Mouse (Mus musculus) lung, adult 2 months (tissue): ENCODE measurements around the gene Wrb. TPM values are rescaled to one million over a fixed set of nuclear protein-coding genes. Genes with fewer than 3 reads are reported as not detected.
A peak's percentile ranks its signal among the peaks of the same experiment; 100 is the strongest.
"Not testable (repeated sequence)": the region's sequence is repeated elsewhere in the genome, so short reads cannot be mapped to it uniquely, and the experiment has no call there.

Experiments used
- DNase-seq: peaks from one replicate; pipeline ENCODE4 v3.0.0; 2022
- H3K4me1 ChIP-seq: fragments of 200-500 bp; 2 replicates; pipeline ENCODE4 v1.6.1; 2011; ENCODE audit warnings: low read length; ENCODE audit not compliant: control insufficient read depth, insufficient read depth
- H3K4me3 ChIP-seq: fragments of 200-500 bp; replicated peaks from 2 replicates; pipeline ENCODE3; 2011; ENCODE audit warnings: low read depth, mild to moderate bottlenecking, control low read depth, low read length; ENCODE audit errors: extremely low read depth
- CTCF ChIP-seq: fragments of 200-500 bp; IDR thresholded peaks from 2 replicates; pipeline ENCODE4 v1.5.1; 2011; ENCODE audit warnings: mild to moderate bottlenecking, low read length, control low read depth; ENCODE audit not compliant: insufficient read depth
- POLR2A ChIP-seq: fragments of 200-500 bp; IDR thresholded peaks from 2 replicates; pipeline ENCODE4 v1.6.1; 2011; ENCODE audit warnings: low read depth, mild to moderate bottlenecking, control low read depth, low read length, borderline replicate concordance; ENCODE audit errors: extremely low read depth
- WGBS: fragments of 180-500 bp; shearing (Covaris S2); methylation state at CpG from one replicate; pipeline ENCODE4 v1.1.7; 2018; 5-methylcytosine and 5-hydroxymethylcytosine counted together
- polyA plus RNA-seq: library from polyadenylated mRNA; depleted of rRNA; stranded (reverse); fragments of >200 nt; gene quantifications from 2 replicates; pipeline ENCODE4 v1.2.3, GENCODE M21; 2012; rRNA removed

Gene Wrb
- polyA plus RNA-seq = 81.5 and 84.8 TPM in 2 replicates

DNA sequence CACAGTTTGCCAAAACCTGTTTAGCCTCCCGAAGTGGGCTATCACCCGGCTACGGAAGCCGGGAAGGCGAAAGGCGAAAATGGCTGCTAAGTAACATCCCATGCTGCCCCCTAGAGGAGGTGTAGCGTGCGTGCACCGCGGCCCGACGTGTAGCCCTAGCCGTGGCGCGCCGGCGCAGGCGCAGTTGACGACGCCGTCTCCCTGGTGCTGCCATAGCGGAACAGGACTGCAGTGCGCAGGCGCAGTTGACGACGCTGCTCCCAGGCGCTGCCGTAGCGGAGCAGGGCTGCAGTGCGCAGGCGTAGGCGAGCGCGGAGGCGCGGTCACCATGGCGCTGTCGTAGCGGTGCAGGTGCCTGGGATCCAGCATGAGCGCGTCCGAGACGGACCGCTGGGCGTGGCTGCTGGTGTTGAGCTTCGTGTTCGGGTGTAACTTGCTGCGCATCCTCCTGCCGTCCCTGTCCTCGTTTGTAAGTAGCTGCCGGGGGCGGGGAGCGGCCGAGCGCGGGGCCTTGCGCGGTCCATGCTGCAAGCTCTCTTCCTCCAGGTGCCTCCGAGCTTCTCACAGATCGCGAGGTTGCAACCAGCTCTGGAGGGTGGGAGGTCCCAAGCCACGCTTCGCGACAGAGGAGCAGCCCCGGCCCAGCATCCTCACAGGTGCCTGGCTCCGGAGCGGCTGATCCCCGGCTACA is at the start of gene Wrb:
TSS of gene Wrb (plus strand) at position 298 of the 691 bp plus-strand sequence.
- peak; percentile 99 for DNase-seq
- under 1% methylated on average over 68 of the region's 68 CpGs for WGBS
- H3K4me3 ChIP-seq = peak within 1 kb of the TSS; percentile 68
- H3K4me1 ChIP-seq = no peaks in the 10 kb centered on the region
- TF ChIP-seq CTCF (peak; percentile 94), POLR2A (peak; percentile 71; the same call in 1 of the 2 replicates)

- 76% methylated on average over 5 of the region's 5 CpGs for WGBS
- DNase-seq = no peak
- no peaks in the 10 kb centered on the region; the same call in 1 of the 2 replicates for H3K4me1 ChIP-seq
- TF ChIP-seq POLR2A = no peak
- no peak for TF ChIP-seq CTCF
- no peak overlapping the region for H3K4me3 ChIP-seq
Observed at GRCm38 (mm10) chr16:96095966-96096365, 49.2 kb upstream of the Wrb start.

GRCm38 (mm10) chr16:96097811-96098210 is 47.4 kb upstream of the Wrb start:
- not testable (repeated sequence) for H3K4me1 ChIP-seq, H3K4me3 ChIP-seq, DNase-seq

- whole genome bisulfite sequencing = 41% methylated on average over 2 of the region's 2 CpGs
- no peak overlapping the region for H3K4me3 ChIP-seq
- DNase-seq = no peak
- TF ChIP-seq POLR2A (no peak), CTCF (peak; percentile 30)
- H3K4me1 ChIP-seq = no peaks in the 10 kb centered on the region
Observed at GRCm38 (mm10) chr16:96103036-96103435, 42.2 kb upstream of the Wrb start.

GRCm38 (mm10) chr16:96109673-96110072 is 35.5 kb upstream of the Wrb start:
- Histone ChIP-seq H3K4me1 (no peaks in the 10 kb centered on the region), H3K4me3 (no peak overlapping the region)
- TF ChIP-seq CTCF = no peak
- no peak for DNase-seq
- WGBS = 53% methylated on average over 4 of the region's 4 CpGs

- Histone ChIP-seq H3K4me1 (no peaks in the 10 kb centered on the region), H3K4me3 (no peak overlapping the region)
- 66% methylated on average over 5 of the region's 5 CpGs for WGBS
- no peak for DNase-seq
- TF ChIP-seq CTCF (no peak), POLR2A (no peak)
Observed at GRCm38 (mm10) chr16:96110655-96111345, 34.4 kb upstream of the Wrb start.

DNA sequence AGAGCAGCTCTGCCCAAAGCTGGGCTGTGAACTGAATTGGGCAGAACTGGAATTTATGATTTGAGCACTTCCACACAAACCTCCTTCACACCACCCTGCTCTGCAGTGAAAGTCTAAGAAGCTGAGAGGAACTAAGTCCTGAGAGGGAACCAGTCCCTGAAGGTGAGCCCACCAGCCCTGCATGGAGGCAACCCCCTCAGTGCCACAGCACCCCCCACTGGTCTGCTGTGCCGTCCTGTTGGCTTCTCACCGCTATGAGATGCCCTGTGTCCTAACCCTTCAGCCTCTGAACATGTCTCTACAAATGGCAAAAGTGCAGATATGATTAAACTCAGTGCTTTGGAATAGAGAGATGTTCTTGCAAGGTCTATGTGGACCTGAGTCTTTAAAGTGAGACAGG is 32.4 kb upstream of the Wrb start:
- DNase-seq = no peak

DNA sequence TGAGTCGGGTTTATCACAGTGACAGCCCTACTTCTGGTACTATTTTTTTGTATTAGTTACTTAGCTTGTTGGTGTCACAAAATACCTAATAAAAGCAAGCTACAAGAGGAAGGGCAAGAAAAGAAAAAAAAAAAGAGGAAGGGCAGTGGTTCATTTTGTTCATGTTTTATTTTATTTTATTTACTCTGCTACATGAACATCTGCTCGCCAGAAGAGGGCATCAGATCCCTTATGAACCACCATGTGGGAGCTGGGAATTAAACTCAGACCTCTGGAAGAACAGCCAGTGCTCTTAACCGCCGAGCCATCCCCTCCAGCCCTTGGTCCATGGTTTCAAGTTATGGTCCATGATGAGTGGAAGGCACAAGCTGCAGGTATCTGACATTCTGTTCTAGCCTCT is 30.5 kb upstream of the Wrb start:
- Histone ChIP-seq H3K4me1 (no peaks in the 10 kb centered on the region), H3K4me3 (no peak overlapping the region)
- DNase-seq = no peak
- 47% methylated on average over 4 of the region's 4 CpGs for WGBS
- TF ChIP-seq POLR2A (no peak), CTCF (no peak)

More for the DNA sequence above, 32.4 kb upstream of the Wrb start:
- no peaks in the 10 kb centered on the region for H3K4me1 ChIP-seq
- 45% methylated on average over 2 of the region's 2 CpGs for WGBS
- no peak overlapping the region for H3K4me3 ChIP-seq
- TF ChIP-seq CTCF (no peak), POLR2A (no peak)

- Histone ChIP-seq H3K4me3 (no peak overlapping the region), H3K4me1 (no peaks in the 10 kb centered on the region)
- WGBS = 53% methylated on average over 4 of the region's 4 CpGs
- DNase-seq = no peak
- TF ChIP-seq POLR2A (no peak), CTCF (no peak)
Observed at GRCm38 (mm10) chr16:96120022-96120623, 25.1 kb upstream of the Wrb start.
